Mouse (Mus musculus): ENCODE data around the gene Cpeb4. TPM values are rescaled to one million over a fixed set of nuclear protein-coding genes. Genes with fewer than 3 reads are reported as not detected.

Cpeb4 gene
- 5.9 and 6.8 TPM in 2 replicates for polyA plus RNA-seq (2015; fragmentation: Nextera tagmentation; extraction: Ambion mirVana)

DNA sequence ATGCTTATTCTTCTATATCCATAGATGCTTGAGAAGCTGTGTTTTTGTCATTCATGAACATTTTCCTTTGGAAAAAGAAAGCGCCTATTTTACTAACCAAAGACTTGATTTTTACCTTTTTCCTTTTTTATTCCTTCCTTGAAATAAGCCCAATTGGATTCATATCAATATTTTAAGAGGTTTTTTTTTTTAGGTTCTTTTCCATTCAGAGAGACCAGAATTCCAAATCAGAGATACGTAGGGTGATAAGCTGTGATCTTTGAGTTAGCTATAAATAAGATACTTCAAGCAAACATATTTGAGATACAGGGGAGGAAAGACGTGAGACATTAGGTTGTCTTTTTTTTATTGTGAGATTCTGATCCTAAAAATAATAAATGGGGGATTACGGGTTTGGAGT, at the start of gene Cpeb4:
Gene Cpeb4, plus strand, starts transcription at position 301 of the 400 bp plus-strand sequence.
- TF ChIP-seq CTCF (IDR thresholded peaks at IDR 0.05) (no peak), EP300 (IDR thresholded peaks at IDR 0.05) (no peak)
- peak within 1 kb of the TSS; percentile 90 for H3K27ac ChIP-seq (ENCODE audit: low read length)
- no peaks in the 10 kb centered on the region for H3K36me3 ChIP-seq (ENCODE audit: insufficient read depth, low read length)
- H3K4me1 ChIP-seq (ENCODE audit: insufficient read depth, low read depth, low read length) = peaks cover 14% of the 10 kb centered on the region; the same call in 1 of the 2 replicates
- H3K9ac ChIP-seq (replicated peaks; ENCODE audit: low read depth) = peak within 1 kb of the TSS; percentile 89
- no peaks in the 10 kb centered on the region for H3K27me3 ChIP-seq (replicated peaks; ENCODE audit: insufficient read depth, low read length)
- DNase-seq (ENCODE audit: low spot score) (no peak), ATAC-seq (no peak)
- no peaks in the 10 kb centered on the region for H3K9me3 ChIP-seq (ENCODE audit: low read length)
- 71% methylated on average over 4 of the region's 4 CpGs for WGBS
- H3K4me3 ChIP-seq (ENCODE audit: low read depth, low read length) = peak within 1 kb of the TSS; percentile 88
- peak within 1 kb of the TSS; percentile 85 for H3K4me2 ChIP-seq (replicated peaks; ENCODE audit: low read depth, low read length)

DNA sequence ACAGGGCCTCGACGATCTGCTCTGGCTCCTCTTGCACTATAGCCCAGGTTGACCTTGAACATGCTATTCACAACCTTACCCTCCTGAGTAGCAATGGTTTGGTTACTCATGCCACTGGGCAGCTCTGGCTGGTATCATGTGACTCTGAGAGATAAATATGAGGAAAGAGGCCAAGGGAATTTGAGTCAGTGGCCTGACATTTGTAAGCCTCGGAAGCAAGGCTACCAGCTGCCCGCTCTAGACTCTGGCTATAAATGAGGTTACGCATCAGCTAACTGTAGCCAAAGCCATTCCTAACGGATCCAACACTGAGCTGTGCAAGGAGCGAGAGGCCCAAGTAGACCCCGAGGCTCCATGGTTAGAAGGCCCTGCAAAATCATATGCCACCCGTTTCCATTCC, 49.5 kb upstream of the Cpeb4 start:
- no peak for ATAC-seq
- Histone ChIP-seq H3K4me1 (ENCODE audit: insufficient read depth, low read depth, low read length) (no peaks in the 10 kb centered on the region), H3K9me3 (ENCODE audit: low read length) (no peaks in the 10 kb centered on the region), H3K36me3 (ENCODE audit: insufficient read depth, low read length) (no peaks in the 10 kb centered on the region), H3K4me2 (replicated peaks; ENCODE audit: low read depth, low read length) (no peak overlapping the region), H3K9ac (replicated peaks; ENCODE audit: low read depth) (no peak overlapping the region), H3K27ac (ENCODE audit: low read length) (peak overlapping the region; percentile 63; the same call in 1 of the 2 replicates), H3K27me3 (replicated peaks; ENCODE audit: insufficient read depth, low read length) (no peaks in the 10 kb centered on the region), H3K4me3 (ENCODE audit: low read depth, low read length) (no peak overlapping the region)
- DNase-seq (ENCODE audit: low spot score) = no peak
- TF ChIP-seq EP300 (IDR thresholded peaks at IDR 0.05) (no peak), CTCF (IDR thresholded peaks at IDR 0.05) (no peak)
- WGBS = 76% methylated on average over 9 of the region's 9 CpGs

DNA sequence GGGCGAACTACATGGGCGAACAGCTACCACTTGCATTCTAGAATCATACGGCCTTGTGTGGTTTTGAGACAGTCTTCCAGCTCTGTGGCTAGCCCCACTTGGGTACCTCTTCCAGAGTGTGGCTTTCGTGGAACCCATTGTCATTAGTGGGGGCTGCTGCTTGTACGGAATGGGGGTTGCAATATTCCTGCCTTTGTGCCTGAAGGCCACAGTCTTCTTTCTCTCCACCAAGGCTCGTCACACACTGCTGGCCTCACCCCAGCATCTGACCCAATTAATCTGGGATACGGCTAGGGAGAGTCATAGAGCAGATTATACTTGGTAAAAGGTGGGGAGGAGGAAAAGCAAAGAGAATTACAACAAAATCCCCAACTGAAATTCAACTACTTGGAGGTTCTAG, 48.5 kb upstream of the Cpeb4 start:
- ATAC-seq (no peak), DNase-seq (ENCODE audit: low spot score) (no peak)
- no peaks in the 10 kb centered on the region for H3K36me3 ChIP-seq (ENCODE audit: insufficient read depth, low read length)
- H3K27ac ChIP-seq (ENCODE audit: low read length) = no peak overlapping the region; the same call in 1 of the 2 replicates
- no peak overlapping the region for H3K4me3 ChIP-seq (ENCODE audit: low read depth, low read length)
- TF ChIP-seq CTCF (IDR thresholded peaks at IDR 0.05) (no peak), EP300 (IDR thresholded peaks at IDR 0.05) (no peak)
- no peak overlapping the region for H3K9ac ChIP-seq (replicated peaks; ENCODE audit: low read depth)
- H3K27me3 ChIP-seq (replicated peaks; ENCODE audit: insufficient read depth, low read length) = no peaks in the 10 kb centered on the region
- 91% methylated on average over 7 of the region's 7 CpGs for WGBS
- no peak overlapping the region for H3K4me2 ChIP-seq (replicated peaks; ENCODE audit: low read depth, low read length)
- no peaks in the 10 kb centered on the region for H3K4me1 ChIP-seq (ENCODE audit: insufficient read depth, low read depth, low read length)
- no peaks in the 10 kb centered on the region for H3K9me3 ChIP-seq (ENCODE audit: low read length)

DNA sequence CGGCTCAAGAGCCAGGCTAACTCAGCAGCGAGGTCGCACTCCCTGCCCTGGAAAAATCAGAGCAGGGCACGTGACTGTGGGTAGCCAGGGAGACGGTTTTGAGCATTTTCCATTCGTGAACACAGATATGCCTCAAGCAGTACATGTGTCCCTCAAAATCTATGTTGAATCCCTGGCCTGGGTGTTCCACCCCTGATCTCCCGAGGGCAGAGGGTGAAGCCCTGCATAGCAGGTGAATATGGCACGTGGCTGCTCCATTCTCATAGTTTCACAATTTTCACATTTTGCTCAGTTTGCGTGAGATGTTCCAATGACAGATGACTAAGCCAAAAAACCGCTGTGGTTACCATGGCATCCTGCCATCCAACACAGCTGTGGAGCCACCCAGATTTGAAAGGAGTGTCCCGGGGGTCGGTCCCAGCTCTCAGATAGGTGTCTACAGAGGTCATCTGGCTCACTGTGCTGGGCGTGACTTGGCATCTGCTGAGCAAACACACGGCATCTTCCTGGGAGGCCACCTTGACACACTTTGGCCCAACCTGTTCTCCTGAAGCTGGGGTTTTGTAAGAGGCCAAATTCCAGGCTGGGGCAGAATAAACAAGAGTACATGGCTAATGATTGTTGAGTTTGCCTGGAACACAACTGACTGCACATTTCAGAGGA, 47.4 kb upstream of the Cpeb4 start:
- H3K27me3 ChIP-seq (replicated peaks; ENCODE audit: insufficient read depth, low read length) = no peaks in the 10 kb centered on the region
- no peaks in the 10 kb centered on the region for H3K4me1 ChIP-seq (ENCODE audit: insufficient read depth, low read depth, low read length)
- H3K9me3 ChIP-seq (ENCODE audit: low read length) = no peaks in the 10 kb centered on the region
- TF ChIP-seq EP300 (IDR thresholded peaks at IDR 0.05) (peak; percentile 92), CTCF (IDR thresholded peaks at IDR 0.05) (no peak)
- DNase-seq (ENCODE audit: low spot score) = peak; percentile 91
- no peak overlapping the region for H3K4me2 ChIP-seq (replicated peaks; ENCODE audit: low read depth, low read length)
- H3K27ac ChIP-seq (ENCODE audit: low read length) = peak overlapping the region; percentile 84
- no peak overlapping the region for H3K4me3 ChIP-seq (ENCODE audit: low read depth, low read length)
- WGBS = 40% methylated on average over 14 of the region's 14 CpGs
- H3K9ac ChIP-seq (replicated peaks; ENCODE audit: low read depth) = no peak overlapping the region
- no peaks in the 10 kb centered on the region for H3K36me3 ChIP-seq (ENCODE audit: insufficient read depth, low read length)
- peak; percentile 81 for ATAC-seq

DNA sequence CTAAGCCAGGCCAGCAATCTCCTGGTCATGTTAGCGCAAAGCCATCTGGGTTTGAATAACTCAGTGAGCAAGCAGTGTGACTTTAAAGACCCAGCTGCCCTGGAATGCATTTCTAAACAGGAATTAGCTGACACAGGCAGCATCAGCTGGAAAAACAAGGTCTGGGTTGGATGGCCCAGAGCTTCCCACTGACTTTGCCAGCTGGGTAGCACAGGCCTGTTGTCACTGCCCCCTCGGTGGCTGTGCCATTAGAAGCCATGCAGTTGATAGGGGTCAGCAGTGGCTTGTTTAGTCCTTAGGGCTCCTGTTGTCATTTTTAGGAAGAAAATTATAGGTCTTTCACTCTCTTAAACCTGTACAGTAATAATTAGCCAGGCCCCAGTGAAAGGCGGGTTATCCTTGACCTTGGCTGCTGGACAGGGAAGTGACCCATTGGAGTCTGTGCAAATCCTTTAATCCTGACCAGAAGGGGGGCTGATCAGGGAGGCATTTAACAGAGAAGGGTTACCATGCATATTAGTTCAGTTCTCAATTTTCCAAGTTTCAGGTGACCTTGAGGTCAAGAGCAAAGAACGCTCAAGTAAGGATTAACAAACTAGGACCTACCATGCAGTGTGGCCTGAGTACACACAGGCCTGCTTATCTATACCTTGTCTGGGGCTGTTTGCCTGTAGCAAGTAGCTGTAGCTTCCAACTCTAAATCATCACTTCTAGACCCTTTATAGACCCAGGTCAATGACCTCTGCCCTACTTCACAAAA, 43.8 kb upstream of the Cpeb4 start:
- DNase-seq (ENCODE audit: low spot score) (peak; percentile 40), ATAC-seq (no peak)
- no peak overlapping the region for H3K9ac ChIP-seq (replicated peaks; ENCODE audit: low read depth)
- H3K9me3 ChIP-seq (ENCODE audit: low read length) = no peaks in the 10 kb centered on the region
- H3K4me2 ChIP-seq (replicated peaks; ENCODE audit: low read depth, low read length) = no peak overlapping the region
- TF ChIP-seq EP300 (IDR thresholded peaks at IDR 0.05) (no peak), CTCF (IDR thresholded peaks at IDR 0.05) (no peak)
- no peaks in the 10 kb centered on the region for H3K36me3 ChIP-seq (ENCODE audit: insufficient read depth, low read length)
- no peaks in the 10 kb centered on the region for H3K4me1 ChIP-seq (ENCODE audit: insufficient read depth, low read depth, low read length)
- no peak overlapping the region for H3K4me3 ChIP-seq (ENCODE audit: low read depth, low read length)
- no peak overlapping the region for H3K27ac ChIP-seq (ENCODE audit: low read length)
- 67% methylated on average over 4 of the region's 4 CpGs for WGBS
- no peaks in the 10 kb centered on the region for H3K27me3 ChIP-seq (replicated peaks; ENCODE audit: insufficient read depth, low read length)

DNA sequence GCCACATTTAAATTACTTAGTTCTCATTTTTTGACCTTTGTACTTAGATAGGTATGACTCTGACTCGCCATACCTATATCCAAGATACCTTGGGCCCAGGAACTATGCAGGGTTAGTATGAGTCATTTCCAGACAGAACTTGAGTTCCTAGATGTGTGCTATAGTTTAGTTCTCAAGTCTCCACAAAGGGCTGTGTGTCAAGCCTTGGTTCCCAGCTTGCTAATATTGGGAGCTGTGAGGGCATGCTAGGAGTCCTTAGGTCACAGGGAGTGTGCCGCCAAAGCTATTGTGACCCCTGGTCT, 43.3 kb upstream of the Cpeb4 start:
- no peak overlapping the region for H3K9ac ChIP-seq (replicated peaks; ENCODE audit: low read depth)
- no peaks in the 10 kb centered on the region for H3K9me3 ChIP-seq (ENCODE audit: low read length)
- ATAC-seq (no peak), DNase-seq (ENCODE audit: low spot score) (no peak)
- H3K27me3 ChIP-seq (replicated peaks; ENCODE audit: insufficient read depth, low read length) = no peaks in the 10 kb centered on the region
- H3K27ac ChIP-seq (ENCODE audit: low read length) = no peak overlapping the region
- H3K36me3 ChIP-seq (ENCODE audit: insufficient read depth, low read length) = no peaks in the 10 kb centered on the region
- no peaks in the 10 kb centered on the region for H3K4me1 ChIP-seq (ENCODE audit: insufficient read depth, low read depth, low read length)
- 58% methylated on average over 2 of the region's 2 CpGs for WGBS
- no peak overlapping the region for H3K4me2 ChIP-seq (replicated peaks; ENCODE audit: low read depth, low read length)
- no peak for TF ChIP-seq EP300 (IDR thresholded peaks at IDR 0.05)
- TF ChIP-seq CTCF (IDR thresholded peaks at IDR 0.05) = no peak
- H3K4me3 ChIP-seq (ENCODE audit: low read depth, low read length) = no peak overlapping the region
